Mouse (Mus musculus) adrenal gland, postnatal 14 days (tissue): ENCODE data around the gene Btd. TPM values are rescaled to one million over a fixed set of nuclear protein-coding genes. Genes with fewer than 3 reads are reported as not detected.
"Not testable (repeated sequence)": the region's sequence is repeated elsewhere in the genome, so short reads cannot be mapped to it uniquely, and the experiment has no call there.

ENCODE experiments used
- DNase-seq: peaks from one replicate; pipeline ENCODE4 v3.0.0; 2021; ENCODE audit warnings: mixed read lengths
- long read RNA-seq, 2 experiments: library from polyadenylated mRNA; stranded (forward); transcript quantifications; one replicate each; pipeline ENCODE4 v2.0.0; 2021
- total RNA-seq: library from RNA; stranded (reverse); gene quantifications from 2 replicates; pipeline ENCODE4 v1.2.3, GENCODE M21; 2021

Gene Btd
- 40.4 and 47.4 TPM in 2 replicates for total RNA-seq
- long read RNA-seq, experiment 1, transcript Btd-202 (3 exons, 689 nt): minor isoform, 9 of 126 reads
- long read RNA-seq, experiment 1, transcript Btd-201 (4 exons, 2,324 nt): major isoform, 105 of 126 reads
- long read RNA-seq, experiment 1, partial matches to known transcripts: 6 of 126 reads
- long read RNA-seq, experiment 1, other reads (novel, unspliced or antisense): 6 of 126 reads
- long read RNA-seq, experiment 2, transcript Btd-201 (4 exons, 2,324 nt): major isoform, 58 of 69 reads
- long read RNA-seq, experiment 2, partial matches to known transcripts: 0 of 69 reads
- long read RNA-seq, experiment 2, other reads (novel, unspliced or antisense): 9 of 69 reads

DNA sequence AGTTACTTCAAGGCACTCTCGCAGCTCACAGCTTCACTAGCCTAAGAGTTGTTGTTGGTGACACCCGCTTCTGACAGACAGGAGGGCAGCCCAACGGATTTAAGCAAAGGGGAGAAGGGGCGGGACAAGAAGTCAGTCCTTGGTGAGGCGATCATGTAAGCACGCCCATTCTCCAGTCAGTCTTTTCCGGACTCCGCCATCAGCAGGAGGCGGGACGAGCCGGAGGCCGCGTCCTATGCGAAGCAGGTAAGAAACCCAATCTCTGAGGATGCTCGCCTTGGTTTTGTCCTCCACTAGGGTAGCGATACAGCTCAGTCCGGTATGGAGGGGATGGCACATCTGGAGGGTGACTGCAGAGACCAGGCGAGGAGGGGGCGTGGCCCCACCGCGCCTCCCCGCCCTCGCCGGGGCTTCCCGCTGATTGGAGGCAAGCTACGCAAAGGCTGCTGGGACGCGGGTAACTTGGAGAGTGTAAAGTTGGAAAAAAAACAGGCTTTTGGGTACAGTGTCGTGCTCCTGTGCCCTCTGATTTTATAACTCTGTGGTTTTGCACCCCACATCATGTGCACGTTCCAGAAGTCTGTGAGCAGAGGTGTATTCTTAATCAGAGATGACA lies at the start of gene Btd, which contains the start of gene Hacl1:
Gene Btd, plus strand, starts transcription at position 139 of the 616 bp plus-strand sequence.
Gene Hacl1, minus strand, starts transcription at position 397 of the 616 bp plus-strand sequence.
- DNase-seq: peak; percentile 93

DNA sequence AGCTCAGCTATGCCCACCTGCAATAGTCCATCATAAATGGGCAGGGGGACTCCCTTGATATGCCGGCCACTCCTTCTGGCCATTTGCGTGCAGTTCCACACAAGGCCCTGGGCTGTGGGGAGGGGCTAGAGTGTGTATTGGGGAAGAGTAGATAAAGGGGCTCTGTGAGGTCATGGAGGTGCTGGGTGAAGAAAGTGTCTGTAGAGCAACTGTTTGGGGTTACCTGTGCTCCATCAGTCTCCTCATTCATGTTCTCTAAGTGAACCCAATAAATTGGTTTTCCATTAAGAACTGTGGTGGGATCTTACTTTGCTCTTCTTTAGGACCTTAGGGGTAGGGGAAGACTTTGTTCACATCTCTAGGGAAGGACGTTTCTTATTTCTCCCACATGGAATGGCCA lies 49.6 kb upstream of the Btd start, which contains the start of gene Colq:
Gene Colq, minus strand, starts transcription at position 101 of the 400 bp plus-strand sequence.
- DNase-seq: no peak

DNA sequence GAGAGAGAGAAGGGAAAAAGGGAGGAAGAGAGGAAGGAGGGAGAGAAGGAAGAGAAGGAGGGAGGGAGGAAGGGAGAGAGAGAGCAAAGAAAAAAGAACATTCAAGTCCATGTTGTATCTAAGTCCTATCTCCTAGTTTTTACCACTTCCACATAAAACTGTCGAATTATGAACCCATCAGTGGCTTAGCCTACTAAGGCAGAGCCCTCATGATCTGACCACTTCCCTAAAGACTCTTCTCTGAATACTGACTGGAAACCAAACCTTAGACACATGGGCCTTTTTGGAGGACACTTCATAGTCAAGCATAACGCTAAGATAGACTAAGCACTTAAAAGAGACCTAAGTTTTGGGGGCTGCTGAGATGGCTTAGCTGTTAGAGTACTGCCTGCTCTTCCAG lies 47.8 kb upstream of the Btd start:
- DNase-seq: no peak

DNA sequence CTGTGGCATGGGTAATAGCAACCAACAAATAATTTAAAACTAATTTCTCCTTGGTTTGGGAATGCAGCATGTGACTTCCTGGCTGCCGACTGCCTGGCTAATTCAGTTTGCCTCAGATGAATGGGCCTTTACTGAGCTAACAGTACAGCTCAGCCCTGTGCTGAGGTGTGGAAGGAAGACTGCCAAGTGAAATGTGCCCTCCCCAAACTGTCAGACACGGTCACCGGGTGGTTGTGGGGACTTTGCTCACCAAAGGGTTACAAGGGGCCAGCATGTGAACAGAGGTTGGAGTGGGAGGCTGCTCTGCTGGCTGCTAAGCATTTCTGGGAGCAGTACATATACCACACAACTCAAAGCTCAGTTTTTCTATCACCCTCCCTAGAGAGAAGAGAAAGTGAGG lies 46.1 kb upstream of the Btd start:
- no peak for DNase-seq

GRCm38 (mm10) chr14:31596408-31596807 lies 44.4 kb upstream of the Btd start:
- DNase-seq: no peak

DNA sequence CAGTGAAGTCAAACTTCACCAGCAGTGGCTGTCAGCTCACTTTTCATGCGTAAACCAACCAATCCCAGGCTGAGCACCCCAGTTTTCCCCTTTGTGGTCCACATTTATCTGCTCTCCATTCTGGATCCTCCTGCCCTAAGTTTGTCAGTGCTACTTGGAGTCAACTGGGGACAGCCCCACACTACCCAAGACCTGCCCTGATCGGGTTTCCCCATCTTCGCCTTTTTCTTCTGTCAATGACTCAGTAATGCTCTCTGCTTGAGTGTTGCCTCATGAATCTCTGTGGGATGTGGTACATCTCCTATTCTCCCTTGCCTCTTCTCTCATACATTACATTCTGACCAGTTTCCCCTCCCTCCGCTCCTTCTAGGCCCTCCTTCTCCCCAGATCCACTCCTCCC lies 43.4 kb upstream of the Btd start:
- DNase-seq: no peak

GRCm38 (mm10) chr14:31601908-31602615 lies 38.8 kb upstream of the Btd start:
- no peak for DNase-seq

DNA sequence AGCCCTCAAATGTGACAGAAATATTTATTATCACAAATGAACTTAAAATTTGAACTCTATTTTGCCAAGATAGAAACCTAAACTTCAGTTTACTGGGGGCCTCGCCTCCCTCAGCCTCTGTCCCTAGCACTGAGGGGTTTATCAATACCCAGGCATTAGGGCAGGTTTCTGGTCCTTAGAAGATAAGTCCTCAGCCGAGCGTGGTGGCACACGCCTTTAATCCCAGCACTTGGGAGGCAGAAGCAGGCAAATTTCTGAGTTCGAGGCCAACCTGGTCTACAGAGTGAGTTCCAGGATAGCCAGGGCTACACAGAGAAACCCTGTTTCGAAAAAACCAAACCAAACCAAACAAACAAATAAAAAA lies 38.2 kb upstream of the Btd start:
- not testable (repeated sequence) for DNase-seq

- peak; percentile 20 for DNase-seq
These were observed 35.9 kb upstream of the Btd start for GRCm38 (mm10) chr14:31604916-31605315.

- no peak for DNase-seq
These were observed 35.3 kb upstream of the Btd start for GRCm38 (mm10) chr14:31605514-31605913.

DNA sequence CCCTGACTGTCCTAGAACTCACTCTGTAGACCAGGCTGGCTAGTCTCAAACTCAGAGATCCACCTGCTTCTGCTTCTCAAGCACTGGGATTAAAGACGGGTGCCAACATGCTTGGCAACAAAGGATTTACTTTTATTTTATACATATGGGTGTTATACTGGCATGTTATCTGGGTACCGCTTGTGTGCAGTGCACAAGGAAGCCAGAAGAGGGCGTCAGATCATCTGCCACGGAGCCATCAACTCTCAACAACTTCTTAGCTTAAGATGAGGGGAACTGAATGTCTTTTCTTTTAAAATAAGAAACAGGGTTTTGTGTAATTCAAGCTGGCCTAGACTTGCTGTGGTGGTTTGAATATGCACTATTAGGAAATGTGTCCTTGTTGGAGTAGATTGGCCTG lies 28.8 kb upstream of the Btd start:
- no peak for DNase-seq

- DNase-seq: no peak
These were observed 27.2 kb upstream of the Btd start for GRCm38 (mm10) chr14:31613671-31614070.

- DNase-seq: no peak
These were observed 23.6 kb upstream of the Btd start for GRCm38 (mm10) chr14:31617204-31617603.

- no peak for DNase-seq
These were observed 22.8 kb upstream of the Btd start for GRCm38 (mm10) chr14:31617997-31618396.

- DNase-seq: no peak
These were observed 20.1 kb upstream of the Btd start for GRCm38 (mm10) chr14:31620591-31621223.

- DNase-seq: no peak
These were observed 18.1 kb upstream of the Btd start for GRCm38 (mm10) chr14:31622748-31623147.

- no peak for DNase-seq
These were observed 10.2 kb upstream of the Btd start for GRCm38 (mm10) chr14:31630677-31631076.

GRCm38 (mm10) chr14:31640346-31640889 lies 410 bp upstream of the Btd start, which contains the start of gene Gm49387:
Gene Gm49387 (minus strand): TSS chr14:31640878.
- no peak for DNase-seq

DNA sequence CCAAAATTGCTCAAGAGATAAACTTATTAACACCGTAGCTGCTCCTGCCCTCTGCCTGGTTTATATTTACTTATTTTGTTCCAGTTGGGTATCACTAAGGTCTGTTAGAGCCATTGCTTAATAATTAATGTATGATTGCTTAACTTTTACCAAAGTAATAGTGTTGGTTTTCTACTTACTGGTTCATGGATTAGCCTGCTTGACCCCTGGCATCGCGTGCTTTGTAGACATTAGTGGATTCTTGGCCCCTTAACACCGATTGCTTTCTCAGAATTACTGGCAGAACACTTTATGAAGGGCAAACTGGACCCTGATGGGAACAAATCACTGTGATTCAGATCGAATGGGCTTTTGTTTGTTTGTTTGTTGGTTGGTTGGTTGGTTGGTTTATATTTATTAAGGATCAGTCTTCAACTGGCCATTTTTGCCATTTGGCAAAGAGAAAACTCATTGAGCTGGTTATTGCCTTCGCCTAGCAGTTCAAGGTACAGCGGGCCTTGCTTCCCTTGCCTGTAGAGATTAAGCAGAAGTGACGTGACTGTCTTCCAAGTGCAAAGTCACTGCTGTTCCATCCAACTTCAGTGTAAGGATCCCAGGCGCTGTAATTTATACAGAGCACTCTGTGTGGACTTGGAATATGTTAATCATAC lies 803 bp downstream of the Btd start:
- peak; percentile 7 for DNase-seq

DNA sequence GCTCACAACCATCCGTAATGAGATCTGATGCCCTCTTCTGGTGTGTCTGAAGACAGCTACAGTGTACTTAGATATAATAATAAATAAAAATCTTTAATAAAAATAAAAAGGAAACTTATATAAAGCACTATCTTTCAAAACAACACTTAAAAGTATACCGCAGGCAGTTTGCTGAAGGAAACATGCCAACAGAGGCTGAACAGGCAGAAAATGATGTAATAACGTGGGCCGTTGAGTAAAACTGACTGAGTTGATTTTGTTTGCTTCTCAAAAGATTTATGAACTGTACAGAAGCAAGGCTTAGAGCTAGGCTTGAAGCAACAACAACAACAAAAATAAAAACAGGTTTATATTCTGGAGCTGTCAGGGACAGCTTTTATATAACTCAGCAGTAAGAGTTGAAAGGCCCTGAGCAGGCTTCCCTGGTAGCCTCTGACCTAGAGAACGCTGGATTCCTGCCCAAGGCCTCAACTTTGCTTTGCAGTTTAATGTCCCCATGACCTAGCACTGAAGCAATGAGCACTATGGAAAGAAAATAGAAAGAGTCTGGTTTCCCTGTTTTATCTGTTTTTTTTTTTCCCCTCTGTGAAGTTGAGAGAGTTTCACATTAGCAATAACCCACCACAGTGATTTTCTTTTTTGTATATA lies 3.5 kb downstream of the Btd start:
- DNase-seq: peak; percentile 85

GRCm38 (mm10) chr14:31644931-31645547 lies 4.2 kb downstream of the Btd start:
- DNase-seq: peak; percentile 27
